Mouse (Mus musculus) lung, embryonic 16.5 days (tissue): ENCODE results near the gene Cdc42bpa. TPM values are rescaled to one million over a fixed set of nuclear protein-coding genes. Genes with fewer than 3 reads are reported as not detected.
"Not testable (repeated sequence)": the region's sequence is repeated elsewhere in the genome, so short reads cannot be mapped to it uniquely, and the experiment has no call there.

ENCODE experiments used
- ATAC-seq: fragments of 200-750 bp; cut with Nextera tagmentation; 2 replicates; pipeline ENCODE4 v1.8.0; 2017; ENCODE audit warnings: low read depth, mild to moderate bottlenecking, moderate library complexity
- H3K27ac ChIP-seq: fragments of 300-500 bp; sonication (generic); 2 replicates; pipeline ENCODE4 v1.5.1; 2014; ENCODE audit warnings: mild to moderate bottlenecking, control low read depth, low read length
- H3K27me3 ChIP-seq: fragments of 300-500 bp; sonication (generic); 2 replicates; pipeline ENCODE4 v1.6.1; 2014; ENCODE audit warnings: low read depth, low read length, mixed read lengths; ENCODE audit not compliant: control insufficient read depth, insufficient read depth
- H3K36me3 ChIP-seq: fragments of 300-500 bp; sonication (generic); 2 replicates; pipeline ENCODE4 v1.6.1; 2014; ENCODE audit warnings: low read length; ENCODE audit not compliant: control insufficient read depth, insufficient read depth
- H3K4me1 ChIP-seq: fragments of 300-500 bp; sonication (generic); replicated peaks from 2 replicates; pipeline ENCODE4 v1.6.1; 2014; ENCODE audit warnings: low read length, mixed read lengths; ENCODE audit not compliant: control insufficient read depth, insufficient read depth
- H3K4me2 ChIP-seq: fragments of 300-500 bp; sonication (generic); 2 replicates; pipeline ENCODE4 v1.6.1; 2014; ENCODE audit warnings: low read depth, low read length, control low read depth
- H3K4me3 ChIP-seq: fragments of 300-500 bp; sonication (generic); 2 replicates; pipeline ENCODE4 v1.5.1; 2014; ENCODE audit warnings: mild to moderate bottlenecking, low read length, control low read depth
- H3K9ac ChIP-seq: fragments of 300-500 bp; sonication (generic); 2 replicates; pipeline ENCODE4 v1.6.1; 2014; ENCODE audit warnings: low read length, control low read depth
- H3K9me3 ChIP-seq: fragments of 300-500 bp; sonication (generic); 2 replicates; pipeline ENCODE4 v1.6.1; 2016; ENCODE audit warnings: low read length; ENCODE audit not compliant: control insufficient read depth
- WGBS: fragments of 180-500 bp; shearing (Covaris S2); extraction: QIAGEN DNeasy Blood & Tissue Kit; methylation state at CpG from one replicate; pipeline ENCODE4 v1.1.7; 2014; 5-methylcytosine and 5-hydroxymethylcytosine counted together
- polyA plus RNA-seq: library from polyadenylated mRNA; unstranded; fragments of >200 nt; fragmentation: Nextera tagmentation; extraction: Ambion mirVana; gene quantifications from 2 replicates; pipeline ENCODE4 v1.2.1, GENCODE M21; 2015

Gene Cdc42bpa
- polyA plus RNA-seq, 1 experiment from 2014 or later, result 13.7 TPM

GRCm38 (mm10) chr1:180008057-180008456, 47.8 kb downstream of the Cdc42bpa start:
- ATAC-seq, result no peak
- no peaks in the 10 kb centered on the region for H3K9me3 ChIP-seq
- no peak overlapping the region for H3K9ac ChIP-seq
- no peaks in the 10 kb centered on the region for H3K27me3 ChIP-seq
- H3K36me3 ChIP-seq, result no peaks in the 10 kb centered on the region
- no peak overlapping the region for H3K4me2 ChIP-seq
- H3K27ac ChIP-seq, result no peak overlapping the region
- no peak overlapping the region for H3K4me3 ChIP-seq
- no peaks in the 10 kb centered on the region for H3K4me1 ChIP-seq

GRCm38 (mm10) chr1:180013479-180013878, 53.2 kb downstream of the Cdc42bpa start:
- no peak overlapping the region for H3K27ac ChIP-seq
- no peak overlapping the region for H3K9ac ChIP-seq
- H3K27me3 ChIP-seq, result no peaks in the 10 kb centered on the region
- H3K4me3 ChIP-seq, result no peak overlapping the region
- 82% methylated on average over 4 of the region's 4 CpGs for WGBS
- no peak overlapping the region for H3K4me2 ChIP-seq
- no peaks in the 10 kb centered on the region for H3K9me3 ChIP-seq
- ATAC-seq, result no peak
- H3K36me3 ChIP-seq, result no peaks in the 10 kb centered on the region
- H3K4me1 ChIP-seq, result no peaks in the 10 kb centered on the region; the same call in 1 of the 2 replicates

DNA sequence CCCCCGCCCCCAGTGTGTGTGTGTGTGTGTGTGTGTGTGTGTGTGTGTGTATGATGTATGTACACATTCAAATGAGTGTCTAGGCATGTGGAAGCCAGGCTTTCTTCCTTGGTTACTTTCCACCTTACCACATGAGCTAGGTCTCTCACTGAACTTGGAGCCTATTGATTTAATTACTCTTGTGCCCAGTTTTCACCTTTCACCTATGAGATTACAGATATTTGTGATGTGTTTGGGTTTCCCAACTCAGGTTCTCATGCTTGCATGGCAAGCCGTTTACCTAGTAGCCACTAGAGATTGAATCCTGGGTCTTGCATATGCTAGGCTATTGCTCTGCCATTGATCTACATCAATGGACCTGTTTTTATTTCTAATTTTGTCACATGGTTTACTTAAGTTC, 57.9 kb downstream of the Cdc42bpa start:
- Histone ChIP-seq H3K27me3 (no peaks in the 10 kb centered on the region), H3K36me3 (no peaks in the 10 kb centered on the region), H3K9ac (no peak overlapping the region), H3K9me3 (no peaks in the 10 kb centered on the region), H3K4me1 (peaks cover 4% of the 10 kb centered on the region; the same call in 1 of the 2 replicates), H3K4me2 (no peak overlapping the region), H3K4me3 (no peak overlapping the region), H3K27ac (no peak overlapping the region)
- 79% methylated on average over 2 of the region's 2 CpGs for WGBS
- no peak for ATAC-seq

DNA sequence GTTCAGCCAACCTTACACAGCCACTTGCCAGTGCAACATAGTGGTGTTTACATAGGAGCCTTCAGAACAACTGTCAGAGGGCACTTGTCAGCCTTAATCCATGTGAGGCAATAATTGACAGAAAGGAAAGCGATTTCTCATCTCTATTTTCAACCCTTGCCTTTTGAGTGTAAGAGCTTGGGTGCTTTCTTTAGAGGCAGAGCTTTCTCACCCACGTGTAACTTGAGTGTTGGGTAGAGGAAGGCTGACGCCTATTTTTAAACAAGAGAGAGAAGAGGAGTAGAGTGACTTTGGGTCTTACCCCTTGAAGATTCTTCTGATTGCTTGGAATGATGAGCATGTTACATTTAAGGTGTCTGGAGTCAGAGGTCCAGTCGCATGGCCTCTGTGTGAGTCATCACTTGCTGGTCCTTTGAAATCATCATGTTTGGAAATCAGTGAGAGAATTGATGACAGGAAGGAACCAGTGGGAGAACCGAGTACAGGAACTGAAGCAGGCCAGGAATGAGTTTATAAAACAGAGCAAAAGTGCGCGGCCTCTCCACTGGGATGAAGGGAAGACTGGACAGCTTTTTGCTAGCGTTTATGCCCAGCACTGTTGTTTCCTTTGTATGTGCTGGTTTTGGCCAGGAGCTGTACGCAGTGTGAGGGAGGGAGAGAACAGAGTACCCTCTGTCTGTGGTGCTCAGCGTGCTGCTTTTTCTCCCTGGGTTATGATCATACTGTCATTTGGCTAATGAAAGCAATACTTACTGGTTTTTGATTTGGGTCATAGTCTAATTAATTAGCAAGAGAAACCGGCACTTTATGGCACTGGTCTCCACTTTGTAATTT, 61.4 kb downstream of the Cdc42bpa start:
- Histone ChIP-seq H3K4me1 (peaks cover 4% of the 10 kb centered on the region; the same call in 1 of the 2 replicates), H3K9me3 (no peaks in the 10 kb centered on the region), H3K9ac (no peak overlapping the region), H3K27ac (no peak overlapping the region), H3K27me3 (no peaks in the 10 kb centered on the region), H3K4me3 (no peak overlapping the region), H3K36me3 (no peaks in the 10 kb centered on the region), H3K4me2 (no peak overlapping the region)
- no peak for ATAC-seq
- 40% methylated on average over 11 of the region's 11 CpGs for WGBS

DNA sequence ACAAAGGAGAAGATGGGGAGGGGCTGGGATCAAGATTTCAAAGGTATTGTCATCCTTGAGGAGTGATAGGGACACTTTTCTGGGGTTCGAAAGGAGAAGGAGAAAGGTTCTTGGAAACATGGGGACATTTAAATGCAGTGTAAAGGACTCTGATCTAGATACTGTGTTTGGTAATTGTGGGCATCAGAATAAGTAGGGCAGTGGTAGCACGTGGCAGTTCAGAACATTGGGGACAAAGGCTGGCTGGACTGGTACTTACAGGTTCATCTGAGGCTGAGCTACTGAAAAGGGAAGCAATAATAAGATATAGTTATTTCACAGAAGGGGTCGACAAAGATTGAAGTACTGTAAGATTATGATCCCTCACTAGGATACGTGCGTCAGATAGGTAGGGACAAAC, 63.2 kb downstream of the Cdc42bpa start:
- ATAC-seq, result no peak
- H3K9me3 ChIP-seq, result no peaks in the 10 kb centered on the region
- no peak overlapping the region for H3K9ac ChIP-seq
- no peak overlapping the region for H3K4me3 ChIP-seq
- H3K27ac ChIP-seq, result no peak overlapping the region
- H3K4me2 ChIP-seq, result no peak overlapping the region
- peaks cover 4% of the 10 kb centered on the region; the same call in 1 of the 2 replicates for H3K4me1 ChIP-seq
- no peaks in the 10 kb centered on the region for H3K27me3 ChIP-seq
- WGBS, result 82% methylated on average over 5 of the region's 5 CpGs
- H3K36me3 ChIP-seq, result no peaks in the 10 kb centered on the region

DNA sequence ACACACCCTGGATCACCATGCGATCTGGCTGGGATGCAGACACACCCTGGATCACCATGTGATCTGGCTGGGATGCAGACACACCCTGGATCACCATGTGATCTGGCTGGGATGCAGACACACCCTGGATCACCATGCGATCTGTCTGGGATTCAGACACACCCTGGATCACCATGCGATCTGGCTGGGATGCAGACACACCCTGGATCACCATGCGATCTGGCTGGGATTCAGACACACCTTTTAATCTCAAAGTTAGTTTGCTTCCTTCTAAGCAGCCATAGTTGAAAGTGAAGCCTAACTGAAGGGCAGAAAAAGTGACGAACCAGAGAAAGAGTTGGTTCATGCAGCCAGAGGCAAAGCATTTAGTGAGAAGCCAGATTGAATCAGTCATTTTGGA, 69.6 kb downstream of the Cdc42bpa start:
- H3K9me3 ChIP-seq, ATAC-seq, H3K4me1 ChIP-seq, H3K4me3 ChIP-seq, H3K36me3 ChIP-seq, H3K27me3 ChIP-seq, H3K4me2 ChIP-seq, H3K27ac ChIP-seq, H3K9ac ChIP-seq: not testable (repeated sequence)
- 93% methylated on average over 5 of the region's 5 CpGs for WGBS

GRCm38 (mm10) chr1:180030631-180031365, 70.5 kb downstream of the Cdc42bpa start:
- Histone ChIP-seq H3K4me2 (no peak overlapping the region), H3K4me3 (no peak overlapping the region), H3K9me3 (no peaks in the 10 kb centered on the region), H3K27ac (no peak overlapping the region), H3K4me1 (no peaks in the 10 kb centered on the region), H3K27me3 (no peaks in the 10 kb centered on the region), H3K9ac (no peak overlapping the region), H3K36me3 (no peaks in the 10 kb centered on the region)
- WGBS, result 80% methylated on average over 8 of the region's 8 CpGs
- no peak for ATAC-seq

GRCm38 (mm10) chr1:180031705-180032548, 71.7 kb downstream of the Cdc42bpa start:
- Histone ChIP-seq H3K36me3 (no peaks in the 10 kb centered on the region), H3K4me3 (no peak overlapping the region), H3K27me3 (no peaks in the 10 kb centered on the region), H3K27ac (no peak overlapping the region), H3K4me1 (no peaks in the 10 kb centered on the region), H3K9me3 (no peaks in the 10 kb centered on the region), H3K9ac (no peak overlapping the region), H3K4me2 (no peak overlapping the region)
- WGBS, result 95% methylated on average over 5 of the region's 5 CpGs
- ATAC-seq, result no peak

DNA sequence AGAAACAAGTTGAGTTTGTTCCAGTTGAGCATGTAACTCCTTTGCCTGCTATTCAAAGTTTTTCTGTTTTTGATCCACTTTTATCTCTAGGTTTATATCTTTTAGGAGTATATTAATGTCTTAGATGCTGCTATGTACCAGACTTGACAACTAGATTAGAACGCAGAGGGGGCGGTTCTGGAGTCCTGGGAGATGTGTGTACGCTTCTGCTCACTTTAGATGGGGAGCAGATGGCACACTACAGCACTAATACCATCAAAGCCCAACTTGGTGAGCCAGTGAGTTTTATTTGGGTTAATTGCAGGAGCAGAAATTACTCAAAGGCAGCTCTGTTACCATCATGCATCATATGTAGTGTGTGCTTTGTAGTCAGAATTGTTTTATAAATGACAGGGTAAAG, 77.2 kb downstream of the Cdc42bpa start:
- Histone ChIP-seq H3K9me3 (no peaks in the 10 kb centered on the region), H3K4me1 (no peaks in the 10 kb centered on the region), H3K4me3 (no peak overlapping the region), H3K9ac (no peak overlapping the region), H3K27ac (no peak overlapping the region), H3K36me3 (no peaks in the 10 kb centered on the region), H3K4me2 (no peak overlapping the region), H3K27me3 (no peaks in the 10 kb centered on the region)
- ATAC-seq, result no peak
- WGBS, result 82% methylated on average over 3 of the region's 3 CpGs
